Mouse (Mus musculus): ENCODE results near the gene 6330409D20Rik. TPM values are rescaled to one million over a fixed set of nuclear protein-coding genes. Genes with fewer than 3 reads are reported as not detected.

6330409D20Rik gene
- polyA plus RNA-seq, 1 experiment from 2014 or later: 3.9 TPM

DNA sequence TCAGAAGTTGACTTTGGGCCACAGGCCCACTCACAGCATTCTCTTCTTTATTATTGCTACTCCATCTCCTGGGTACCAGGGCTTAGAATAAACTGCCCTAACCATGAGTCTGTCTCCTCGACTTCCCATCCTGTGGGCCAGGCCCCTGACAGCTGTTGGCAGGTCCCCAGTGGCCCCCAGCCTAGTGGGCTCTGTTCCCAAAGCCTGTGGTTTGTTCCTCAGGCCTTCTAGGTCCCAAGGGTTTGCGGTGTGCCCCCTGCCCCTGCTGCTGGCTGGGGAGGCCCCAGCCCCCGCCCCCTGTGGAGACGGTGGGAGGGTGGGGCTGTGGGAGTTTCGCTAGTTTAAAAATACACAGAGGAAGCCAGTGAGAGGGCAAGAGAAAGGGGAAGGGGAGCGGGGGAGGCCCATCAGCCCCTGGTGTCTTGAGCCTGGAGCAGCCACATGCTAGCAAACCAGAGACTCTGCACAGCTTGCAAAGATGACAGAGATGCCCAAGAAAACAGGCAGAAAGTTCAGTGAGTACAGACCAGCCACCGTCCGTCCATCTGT, 20.1 kb downstream of the 6330409D20Rik start, which contains the start of gene Sh2d3c:
Sh2d3c (plus strand) TSS at position 375 of the 549 bp plus-strand sequence.
- Histone ChIP-seq H3K9me3 (no peaks in the 10 kb centered on the region), H3K27ac (0 out of 2 replicates have a peak within 1 kb of the TSS, but pooled peaks have one; percentile 14), H3K4me3 (replicated peaks) (no peak within 1 kb of the TSS), H3K9ac (replicated peaks) (peak within 1 kb of the TSS; percentile 36; the same call in 1 of the 2 replicates), H3K36me3 (no peaks in the 10 kb centered on the region), H3K4me2 (replicated peaks) (no peak within 1 kb of the TSS), H3K4me1 (replicated peaks) (peaks cover 4% of the 10 kb centered on the region), H3K27me3 (no peaks in the 10 kb centered on the region)
- 55% methylated on average over 8 of the region's 8 CpGs for WGBS
- ATAC-seq: no peak

DNA sequence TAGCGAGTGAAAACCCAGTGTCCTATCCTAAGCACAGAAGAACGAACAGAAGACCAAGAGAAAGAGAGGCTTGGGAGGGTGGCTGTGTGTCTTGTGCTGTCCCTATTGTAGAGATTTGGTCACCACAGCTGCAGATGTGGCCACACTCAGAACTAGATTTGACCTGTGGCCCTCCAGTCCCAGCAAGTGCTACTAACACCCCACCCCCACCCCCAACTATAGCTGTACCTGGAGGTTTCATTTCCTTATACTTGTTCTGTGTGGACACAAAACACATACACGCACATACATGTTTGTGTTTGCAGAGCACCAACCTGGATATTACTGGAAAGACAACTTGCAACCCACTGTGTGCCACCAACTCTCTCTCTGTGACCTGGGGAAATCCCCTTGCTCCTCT, 20.8 kb downstream of the 6330409D20Rik start:
- H3K27me3 ChIP-seq: no peaks in the 10 kb centered on the region

DNA sequence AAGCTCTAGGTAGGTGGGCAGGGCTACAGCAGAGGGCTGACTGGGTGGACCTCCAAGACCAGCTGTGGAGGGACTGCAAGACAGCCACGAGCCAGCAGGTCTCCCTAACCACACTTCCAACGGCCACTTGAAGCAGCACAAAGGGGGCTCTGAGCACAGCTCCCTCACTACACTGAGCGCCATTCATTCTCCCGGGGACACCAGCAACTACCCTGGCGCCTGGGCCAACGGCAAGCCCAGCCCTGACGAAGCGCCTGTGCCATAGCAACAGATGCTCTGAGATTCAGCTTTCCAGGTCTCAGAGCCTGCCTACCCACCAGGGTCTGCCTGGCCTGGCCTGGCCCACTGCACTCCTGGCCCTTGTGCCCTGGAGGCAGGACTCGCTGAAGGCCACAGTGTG, 22.1 kb downstream of the 6330409D20Rik start:
- H3K36me3 ChIP-seq: no peaks in the 10 kb centered on the region
- ATAC-seq: peak; percentile 40; the same call in 1 of the 2 replicates
- peaks cover 14% of the 10 kb centered on the region for H3K4me1 ChIP-seq (replicated peaks)
- H3K4me2 ChIP-seq (replicated peaks): no peak overlapping the region
- 38% methylated on average over 9 of the region's 9 CpGs for WGBS
- no peak overlapping the region for H3K27ac ChIP-seq
- H3K9me3 ChIP-seq: no peaks in the 10 kb centered on the region
- no peak overlapping the region for H3K9ac ChIP-seq (replicated peaks)
- H3K27me3 ChIP-seq: no peaks in the 10 kb centered on the region
- no peak overlapping the region for H3K4me3 ChIP-seq (replicated peaks)

More for the DNA sequence above, 20.8 kb downstream of the 6330409D20Rik start:
- H3K4me2 ChIP-seq (replicated peaks): no peak overlapping the region
- no peak for ATAC-seq
- 81% methylated on average over 3 of the region's 3 CpGs for WGBS
- H3K4me3 ChIP-seq (replicated peaks): no peak overlapping the region
- peaks cover 4% of the 10 kb centered on the region for H3K4me1 ChIP-seq (replicated peaks)
- H3K9ac ChIP-seq (replicated peaks): no peak overlapping the region
- no peak overlapping the region for H3K27ac ChIP-seq
- H3K9me3 ChIP-seq: no peaks in the 10 kb centered on the region
- H3K36me3 ChIP-seq: no peaks in the 10 kb centered on the region

DNA sequence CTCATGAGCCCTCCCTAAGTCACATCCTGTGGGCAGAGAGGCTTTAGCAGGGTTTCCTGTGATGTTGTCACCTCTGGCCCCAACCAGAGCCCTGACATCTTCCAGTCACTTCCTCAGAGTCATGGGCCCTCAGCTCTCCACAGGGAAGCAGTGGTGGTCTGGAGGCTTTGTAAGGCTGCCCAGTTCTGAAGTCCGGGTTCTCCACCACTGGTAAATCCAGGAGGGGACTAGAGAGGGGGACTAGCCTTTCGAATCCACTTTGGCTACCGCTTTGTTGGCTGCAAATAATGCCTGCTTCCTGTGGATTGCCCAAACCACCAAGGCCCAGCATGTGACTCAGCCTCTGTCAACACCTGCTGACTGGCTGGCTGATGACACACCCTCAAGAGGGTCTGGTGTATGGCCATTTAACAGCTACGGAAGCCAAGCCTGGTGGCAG, 25.8 kb downstream of the 6330409D20Rik start:
- Histone ChIP-seq H3K36me3 (peaks cover 12% of the 10 kb centered on the region), H3K27me3 (no peaks in the 10 kb centered on the region), H3K27ac (no peak overlapping the region), H3K9me3 (no peaks in the 10 kb centered on the region), H3K4me1 (replicated peaks) (peaks cover 23% of the 10 kb centered on the region), H3K9ac (replicated peaks) (0 out of 2 replicates have a peak overlapping the region, but pooled peaks have one; percentile 2), H3K4me2 (replicated peaks) (no peak overlapping the region), H3K4me3 (replicated peaks) (no peak overlapping the region)
- ATAC-seq: no peak
- 73% methylated on average over 4 of the region's 4 CpGs for WGBS

DNA sequence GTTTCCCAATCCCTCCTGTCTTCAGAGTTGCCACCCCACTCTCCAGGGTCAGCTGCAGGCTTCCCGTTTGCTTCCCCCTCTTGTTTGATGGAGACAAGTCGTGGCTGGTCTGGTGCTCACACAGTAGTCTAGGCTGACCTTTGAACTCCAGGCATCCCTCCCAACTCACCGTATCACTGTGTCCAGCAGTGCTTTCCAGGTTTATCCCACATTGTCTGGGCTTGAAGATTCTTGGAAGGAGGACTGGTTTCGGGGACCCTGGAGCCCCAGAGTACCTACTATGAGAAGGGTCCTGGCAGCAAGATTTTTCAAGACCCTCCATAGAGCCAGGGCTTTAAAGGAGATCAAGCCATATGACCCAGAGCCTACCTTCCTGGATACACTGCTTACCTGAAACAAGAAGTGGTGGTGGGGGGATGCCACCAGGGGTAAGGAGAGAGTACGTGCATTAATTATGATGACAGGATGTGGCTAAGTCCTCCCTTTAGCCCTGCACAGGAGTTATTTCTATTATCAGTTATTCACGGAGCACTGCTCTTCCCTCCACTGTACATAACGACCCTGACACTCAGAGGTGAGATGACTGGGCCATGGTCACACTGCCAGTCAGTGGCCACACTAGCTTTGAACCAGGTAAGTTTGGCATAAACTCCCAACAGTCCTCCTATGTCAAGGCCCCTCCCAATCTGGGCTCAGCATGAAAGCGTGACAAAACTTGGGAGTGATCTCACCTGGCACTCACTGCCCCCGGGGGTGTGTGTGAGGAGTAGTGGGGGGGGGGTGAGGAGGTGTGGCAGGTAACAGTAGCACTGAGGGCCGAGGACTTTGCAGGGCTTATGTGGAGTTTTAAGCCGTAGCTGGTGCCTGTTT, 26.5 kb downstream of the 6330409D20Rik start:
- no peaks in the 10 kb centered on the region for H3K9me3 ChIP-seq
- peak overlapping the region; percentile 100 for H3K4me2 ChIP-seq (replicated peaks)
- H3K27ac ChIP-seq: peak overlapping the region; percentile 99
- peak overlapping the region; percentile 97; the same call in 1 of the 2 replicates for H3K4me3 ChIP-seq (replicated peaks)
- ATAC-seq: no peak
- H3K36me3 ChIP-seq: peaks cover 19% of the 10 kb centered on the region
- peaks cover 23% of the 10 kb centered on the region for H3K4me1 ChIP-seq (replicated peaks)
- peak overlapping the region; percentile 95 for H3K9ac ChIP-seq (replicated peaks)
- no peaks in the 10 kb centered on the region for H3K27me3 ChIP-seq
- 67% methylated on average over 11 of the region's 11 CpGs for WGBS

DNA sequence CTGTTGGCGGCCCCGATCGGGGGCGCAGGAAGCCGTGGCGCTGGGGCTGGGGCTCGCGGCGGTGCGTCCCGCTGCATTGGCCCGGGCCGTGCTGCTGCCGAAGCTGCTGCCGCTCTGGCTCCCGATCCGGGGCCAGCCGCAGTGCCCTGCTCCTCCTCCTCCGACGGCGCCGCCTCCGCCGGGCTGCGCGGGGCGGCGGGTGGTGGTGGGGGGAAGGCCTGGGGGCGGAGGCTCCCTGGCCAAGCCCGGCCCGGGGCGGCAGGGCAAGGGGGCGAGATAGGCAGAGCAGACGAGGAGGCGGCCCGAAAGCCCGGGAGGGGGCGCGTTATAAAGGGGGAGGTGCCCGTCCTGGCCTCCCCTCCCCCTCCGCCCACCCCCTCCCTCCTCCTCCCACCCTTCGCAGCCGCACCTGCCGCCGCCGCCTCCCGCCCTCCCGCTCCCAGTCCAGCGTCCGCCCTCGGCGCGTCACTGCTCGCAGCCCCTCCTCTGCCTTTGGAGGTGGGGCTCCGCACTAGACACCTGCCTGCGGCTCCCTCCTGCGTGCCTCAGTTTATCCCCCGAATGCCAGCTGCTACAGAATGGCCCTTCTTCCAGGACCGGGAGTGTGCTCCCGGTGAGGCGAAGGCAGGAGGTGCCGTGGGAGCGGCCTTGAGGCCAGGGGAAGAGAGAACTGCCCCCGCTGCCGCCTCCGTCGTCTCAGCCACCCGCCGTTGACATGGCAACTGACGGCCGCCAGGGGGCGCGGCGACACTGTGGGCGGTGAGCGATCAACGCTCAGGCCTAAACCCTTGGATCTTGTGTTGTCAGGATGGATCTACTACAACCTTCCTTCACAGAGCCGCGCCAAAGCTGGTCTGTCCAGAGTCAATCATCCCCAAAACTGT, 27.6 kb downstream of the 6330409D20Rik start, which contains the start of gene Cdk9:
Cdk9 (minus strand) TSS at position 143 of the 884 bp plus-strand sequence.
- peak within 1 kb of the TSS; percentile 99 for H3K27ac ChIP-seq
- peak within 1 kb of the TSS; percentile 95 for H3K9ac ChIP-seq (replicated peaks)
- peaks cover 30% of the 10 kb centered on the region for H3K36me3 ChIP-seq
- H3K9me3 ChIP-seq: no peaks in the 10 kb centered on the region
- 1% methylated on average over 55 of the region's 79 CpGs for WGBS
- peak within 1 kb of the TSS; percentile 100 for H3K4me2 ChIP-seq (replicated peaks)
- ATAC-seq: peak; percentile 83
- H3K4me1 ChIP-seq (replicated peaks): peaks cover 23% of the 10 kb centered on the region
- H3K4me3 ChIP-seq (replicated peaks): peak within 1 kb of the TSS; percentile 97
- no peaks in the 10 kb centered on the region for H3K27me3 ChIP-seq

DNA sequence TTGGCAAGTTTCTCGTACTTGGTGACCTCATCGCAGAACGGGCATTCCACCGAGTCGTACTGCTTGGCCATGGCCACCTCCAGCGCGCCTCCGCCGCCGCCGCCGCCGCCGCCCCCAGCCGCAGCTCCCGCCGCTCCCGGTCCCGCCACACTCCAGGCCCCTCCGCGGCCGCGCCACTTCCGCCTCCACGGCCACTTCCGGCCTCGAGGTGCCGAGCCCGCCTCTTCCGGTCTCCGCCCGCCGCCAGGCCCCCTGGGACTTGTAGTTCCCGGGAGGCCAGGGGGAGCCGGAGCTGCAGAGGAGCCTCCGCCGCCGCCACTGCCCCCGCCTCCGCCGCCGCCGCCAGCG, 28.3 kb downstream of the 6330409D20Rik start:
- Histone ChIP-seq H3K4me3 (replicated peaks) (peak overlapping the region; percentile 97), H3K9ac (replicated peaks) (peak overlapping the region; percentile 95), H3K9me3 (no peaks in the 10 kb centered on the region), H3K4me1 (replicated peaks) (peaks cover 23% of the 10 kb centered on the region), H3K36me3 (peaks cover 36% of the 10 kb centered on the region), H3K4me2 (replicated peaks) (peak overlapping the region; percentile 100), H3K27ac (peak overlapping the region; percentile 99), H3K27me3 (no peaks in the 10 kb centered on the region)
- WGBS: 0% methylated on average over 38 of the region's 44 CpGs
- ATAC-seq: peak; percentile 91

DNA sequence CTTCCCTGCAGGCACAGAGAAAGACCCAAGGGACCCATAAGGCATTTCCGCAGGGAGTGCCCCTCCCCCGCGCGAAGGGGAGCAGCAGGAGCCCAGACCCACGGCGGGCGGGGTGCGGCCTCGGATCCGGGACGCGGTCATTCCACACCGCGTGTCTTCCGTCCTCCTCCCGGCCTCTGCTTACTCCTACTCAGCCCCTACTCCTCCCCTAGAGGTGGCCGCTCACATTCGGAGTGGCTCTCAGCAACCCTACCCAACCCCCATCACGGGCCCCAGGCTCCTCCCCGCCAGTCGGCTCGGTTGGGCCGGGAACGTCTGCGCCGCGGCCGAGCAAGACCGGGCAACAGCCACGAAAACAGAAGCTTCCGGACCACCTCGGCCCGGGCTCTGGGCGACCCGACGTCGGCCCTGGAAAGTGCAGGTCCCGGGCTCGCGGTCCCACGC, 28.7 kb downstream of the 6330409D20Rik start:
- Histone ChIP-seq H3K9ac (replicated peaks) (peak overlapping the region; percentile 95), H3K4me1 (replicated peaks) (peaks cover 23% of the 10 kb centered on the region), H3K4me3 (replicated peaks) (peak overlapping the region; percentile 97), H3K4me2 (replicated peaks) (peak overlapping the region; percentile 100), H3K9me3 (no peaks in the 10 kb centered on the region), H3K27ac (peak overlapping the region; percentile 99), H3K36me3 (peaks cover 40% of the 10 kb centered on the region), H3K27me3 (no peaks in the 10 kb centered on the region)
- WGBS: 0% methylated on average over 41 of the region's 41 CpGs
- ATAC-seq: peak; percentile 51

DNA sequence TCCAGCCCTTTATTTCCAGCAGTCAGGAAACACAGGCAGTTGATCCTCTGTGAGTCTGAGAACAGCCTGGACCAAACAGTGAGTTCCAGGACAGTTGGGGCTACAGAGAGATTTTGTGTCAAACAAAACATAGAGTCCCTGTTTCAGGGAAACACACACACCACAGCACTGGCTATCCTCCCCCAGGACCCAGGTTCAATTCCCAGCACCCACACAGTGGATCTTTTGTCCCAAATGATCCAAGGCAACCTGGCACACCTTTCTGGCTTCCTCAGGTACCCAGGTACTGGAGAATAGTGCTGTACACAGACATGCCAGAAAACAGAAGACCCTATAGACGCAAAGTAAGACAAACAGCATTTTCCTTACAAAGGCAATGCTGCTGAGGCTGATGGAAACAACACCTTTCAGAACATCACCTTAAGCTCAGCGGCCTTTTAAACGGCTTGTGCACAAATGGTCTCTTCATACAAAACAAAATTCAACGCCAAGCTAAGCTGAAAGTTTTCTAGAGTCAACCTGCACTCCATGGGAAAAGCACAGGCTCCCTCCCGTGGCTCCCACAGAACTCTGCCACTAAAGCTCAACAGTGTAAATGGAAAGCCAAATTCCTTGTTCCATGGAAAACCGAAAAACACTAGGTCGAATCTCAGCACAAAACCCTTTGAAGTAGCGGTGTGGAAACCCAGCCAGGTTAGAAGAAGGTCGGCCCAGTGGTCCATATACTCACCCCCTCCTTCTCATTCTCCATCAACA, 29.3 kb downstream of the 6330409D20Rik start:
- no peaks in the 10 kb centered on the region for H3K27me3 ChIP-seq
- H3K36me3 ChIP-seq: peaks cover 47% of the 10 kb centered on the region
- ATAC-seq: no peak
- H3K4me3 ChIP-seq (replicated peaks): peak overlapping the region; percentile 97
- peak overlapping the region; percentile 100 for H3K4me2 ChIP-seq (replicated peaks)
- peak overlapping the region; percentile 95 for H3K9ac ChIP-seq (replicated peaks)
- H3K4me1 ChIP-seq (replicated peaks): peaks cover 23% of the 10 kb centered on the region
- H3K9me3 ChIP-seq: no peaks in the 10 kb centered on the region
- WGBS: 29% methylated on average over 9 of the region's 9 CpGs
- 0 out of 2 replicates have a peak overlapping the region, but pooled peaks have one; percentile 99 for H3K27ac ChIP-seq

DNA sequence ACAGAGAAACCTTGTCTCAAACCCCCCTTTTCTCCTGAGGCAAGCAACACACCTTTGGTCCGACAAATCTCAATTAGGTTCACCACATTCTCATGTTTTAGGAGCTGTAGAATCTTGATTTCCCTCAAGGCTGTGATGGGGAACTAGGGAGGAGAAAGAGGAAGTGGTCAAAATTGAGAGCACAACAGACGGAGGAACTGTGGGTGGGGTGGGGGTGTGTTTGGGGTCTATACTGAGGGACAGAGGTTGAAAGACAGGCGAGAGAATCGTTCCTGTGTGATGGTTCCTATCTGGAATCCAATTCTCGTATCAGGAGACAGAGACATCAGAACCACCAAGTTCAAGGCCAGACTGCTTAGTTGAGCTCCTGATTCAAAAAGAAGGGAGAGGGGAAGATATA, 30.4 kb downstream of the 6330409D20Rik start:
- no peak overlapping the region for H3K27ac ChIP-seq

More for the DNA sequence above, 30.4 kb downstream of the 6330409D20Rik start:
- 91% methylated on average over 5 of the region's 5 CpGs for WGBS
- Histone ChIP-seq H3K4me2 (replicated peaks) (no peak overlapping the region), H3K9me3 (no peaks in the 10 kb centered on the region), H3K4me1 (replicated peaks) (peaks cover 23% of the 10 kb centered on the region), H3K4me3 (replicated peaks) (no peak overlapping the region), H3K36me3 (peaks cover 57% of the 10 kb centered on the region), H3K27me3 (no peaks in the 10 kb centered on the region), H3K9ac (replicated peaks) (no peak overlapping the region)
- ATAC-seq: no peak
